Mouse (Mus musculus) thymus, postnatal 0 days (tissue): ENCODE results near the gene Crnkl1. TPM values are rescaled to one million over a fixed set of nuclear protein-coding genes. Genes with fewer than 3 reads are reported as not detected.

ENCODE experiments used
- DNase-seq: peaks from one replicate; pipeline ENCODE4 v3.0.0-alpha.2; 2015; ENCODE audit warnings: low spot score
- microRNA-seq: library from miRNA; unstranded; fragments of <30 nt; microRNA quantifications from one replicate; pipeline ENCODE4, GENCODE M21; 2016; ENCODE audit warnings: borderline number of aligned reads
- polyA plus RNA-seq: library from polyadenylated mRNA; unstranded; fragments of >200 nt; fragmentation: Nextera tagmentation; extraction: Ambion mirVana; gene quantifications from 2 replicates; pipeline ENCODE4 v1.2.1, GENCODE M21; 2015

Crnkl1 gene
- polyA plus RNA-seq, 1 experiment from 2014 or later = 38.3 TPM

DNA sequence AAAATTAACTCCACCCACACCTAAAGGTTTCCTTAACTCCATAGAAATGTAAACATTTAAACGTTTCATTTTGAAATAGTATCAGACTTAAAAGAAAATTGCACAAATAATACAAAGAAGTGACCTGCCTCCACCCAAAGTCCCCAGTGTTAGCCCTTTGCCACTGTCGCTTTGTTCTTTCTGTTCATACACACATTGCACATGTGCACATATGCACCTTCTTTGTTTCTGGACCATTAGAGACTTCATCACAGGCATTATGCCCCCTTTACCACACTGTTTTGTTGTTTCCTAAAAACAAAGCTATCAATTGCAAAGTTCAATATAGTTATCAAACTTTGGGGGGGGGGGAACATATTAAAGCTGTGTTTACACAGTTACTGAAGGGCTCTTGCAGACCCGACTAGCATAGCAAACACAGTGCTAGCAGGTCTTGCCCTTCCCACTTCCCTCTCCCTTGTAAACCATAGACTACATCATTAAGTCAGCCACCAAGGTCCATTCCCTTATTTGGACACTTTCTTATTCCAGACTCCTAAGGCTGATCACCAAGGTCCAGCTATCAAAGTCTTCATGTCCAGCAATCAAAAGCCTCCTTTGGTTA lies 59.8 kb downstream of the Crnkl1 start:
- no peak for DNase-seq

- DNase-seq = no peak
These were observed 60.9 kb downstream of the Crnkl1 start for GRCm38 (mm10) chr2:145873953-145874352.

DNA sequence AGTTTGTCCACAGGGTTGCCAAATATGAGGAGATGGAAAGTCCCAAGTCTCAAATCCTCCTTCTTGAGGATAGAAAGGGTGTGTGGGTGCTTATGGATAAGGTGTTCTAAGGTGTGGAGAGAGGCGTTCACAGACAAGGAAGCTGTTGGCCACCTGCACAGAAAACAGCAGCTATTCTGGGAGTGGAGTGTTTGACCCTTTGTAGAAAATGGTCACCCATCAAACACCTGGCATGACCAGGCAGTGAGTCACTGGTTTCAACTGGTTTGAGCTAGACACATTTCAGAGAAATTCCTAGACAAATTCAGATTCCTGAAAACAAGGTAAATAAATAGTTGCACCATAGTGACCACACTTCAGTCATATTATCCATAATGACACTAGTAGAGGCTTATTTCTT lies 62.7 kb downstream of the Crnkl1 start:
- no peak for DNase-seq

DNA sequence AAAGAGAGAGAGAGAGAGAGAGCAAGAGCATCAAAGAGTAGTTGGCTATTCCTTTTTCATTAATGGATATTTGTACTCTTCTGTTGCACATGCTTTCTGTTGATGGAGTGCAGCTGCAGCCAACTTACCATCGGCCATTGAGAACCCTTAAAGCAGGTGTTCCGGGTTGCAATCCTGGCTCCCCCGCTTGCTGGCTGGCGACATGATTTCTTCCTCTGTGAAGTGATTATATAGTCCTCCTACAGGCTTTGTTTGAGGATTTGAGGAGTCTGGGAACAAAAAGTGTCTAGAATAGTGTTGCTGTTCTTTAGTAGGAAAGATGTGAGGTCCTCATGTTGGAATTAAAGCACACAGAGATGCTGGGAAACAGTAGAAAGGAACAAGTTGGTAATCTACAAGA lies 63.5 kb downstream of the Crnkl1 start:
- no peak for DNase-seq

Small RNAs within 50 kb of the gene (microRNA-seq; reads per million reads assigned to microRNA genes)
- not detected for gene Gm25026

Other genes with a start within 250 kb of the Crnkl1 start
- gene Naa20, start 32.9 kb downstream of the Crnkl1 start, polyA plus RNA-seq = 158 and 162 TPM in 2 replicates
- gene Cfap61, start 230 bp downstream of the Crnkl1 start, polyA plus RNA-seq = 0.15 and 0.30 TPM in 2 replicates